Mouse (Mus musculus) cerebellum, postnatal 25 days (tissue): ENCODE data around the gene Sele.
A peak's percentile ranks its signal among the peaks of the same experiment; 100 is the strongest.
"Not testable (repeated sequence)": the region's sequence is repeated elsewhere in the genome, so short reads cannot be mapped to it uniquely, and the experiment has no call there.

Source experiments
- DNase-seq, 2 experiments: peaks; one replicate each; pipeline ENCODE4 v3.0.0; 2021; ENCODE audit warnings: mixed read lengths in 2 of 2

Gene Sele

DNA sequence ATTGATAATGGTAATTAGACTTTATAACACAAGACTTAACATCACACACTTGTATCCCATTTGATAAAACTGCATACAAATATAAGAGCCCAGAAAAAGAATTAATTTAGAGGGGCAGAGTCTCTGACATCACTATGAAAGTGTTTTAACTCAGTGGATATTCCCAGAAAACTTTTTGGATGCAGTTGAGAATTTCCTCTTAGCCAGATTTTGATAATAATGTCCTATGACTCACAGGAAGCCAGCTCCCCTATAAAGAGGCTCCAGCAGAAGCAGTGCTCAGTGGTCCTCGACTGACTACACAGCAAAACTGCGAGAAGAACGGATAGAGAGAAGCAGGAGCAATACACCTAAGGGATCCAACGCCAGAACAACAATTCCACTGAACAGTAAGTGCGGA is at the start of gene Sele:
Gene Sele (plus strand): TSS at position 301 of the 400 bp plus-strand sequence.
- no peak for DNase-seq

DNA sequence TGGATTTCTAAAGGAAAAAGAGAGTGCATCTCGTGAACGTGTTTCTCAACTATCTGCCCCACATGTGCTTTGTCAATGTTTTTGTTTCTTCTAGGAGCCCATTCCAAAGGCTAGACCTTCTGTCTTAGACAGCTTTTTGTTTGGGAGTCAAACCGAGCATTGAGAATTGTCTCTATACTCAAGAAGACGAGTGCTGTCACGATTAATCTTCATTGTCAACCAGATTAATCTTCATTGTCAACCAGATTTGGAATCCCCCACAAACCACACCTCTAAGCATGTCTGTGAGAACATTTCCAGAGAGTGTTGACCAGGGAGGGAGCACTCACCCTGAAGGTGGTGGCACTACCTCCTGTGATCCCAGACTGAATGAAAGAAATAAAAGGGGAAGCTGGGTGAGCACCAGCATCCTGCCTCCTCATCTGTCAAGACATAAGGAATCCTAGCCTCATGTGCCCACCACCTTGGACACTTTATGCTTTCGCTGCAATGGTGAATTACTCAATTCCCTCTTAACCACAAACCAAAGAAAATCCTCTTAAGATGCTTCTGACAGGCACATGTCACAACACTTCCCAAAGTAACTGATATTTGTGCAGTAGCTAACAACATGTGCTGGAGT is 46.1 kb upstream of the Sele start:
- no peak for DNase-seq

- no peak for DNase-seq
These were observed 43.7 kb upstream of the Sele start for GRCm38 (mm10) chr1:164004311-164004710.

- peak in 1 of 2 experiments; percentile 22 for DNase-seq
These were observed 38.8 kb upstream of the Sele start for GRCm38 (mm10) chr1:164009235-164009634.

GRCm38 (mm10) chr1:164014616-164015015 is 33.4 kb upstream of the Sele start:
- DNase-seq = no peak

DNA sequence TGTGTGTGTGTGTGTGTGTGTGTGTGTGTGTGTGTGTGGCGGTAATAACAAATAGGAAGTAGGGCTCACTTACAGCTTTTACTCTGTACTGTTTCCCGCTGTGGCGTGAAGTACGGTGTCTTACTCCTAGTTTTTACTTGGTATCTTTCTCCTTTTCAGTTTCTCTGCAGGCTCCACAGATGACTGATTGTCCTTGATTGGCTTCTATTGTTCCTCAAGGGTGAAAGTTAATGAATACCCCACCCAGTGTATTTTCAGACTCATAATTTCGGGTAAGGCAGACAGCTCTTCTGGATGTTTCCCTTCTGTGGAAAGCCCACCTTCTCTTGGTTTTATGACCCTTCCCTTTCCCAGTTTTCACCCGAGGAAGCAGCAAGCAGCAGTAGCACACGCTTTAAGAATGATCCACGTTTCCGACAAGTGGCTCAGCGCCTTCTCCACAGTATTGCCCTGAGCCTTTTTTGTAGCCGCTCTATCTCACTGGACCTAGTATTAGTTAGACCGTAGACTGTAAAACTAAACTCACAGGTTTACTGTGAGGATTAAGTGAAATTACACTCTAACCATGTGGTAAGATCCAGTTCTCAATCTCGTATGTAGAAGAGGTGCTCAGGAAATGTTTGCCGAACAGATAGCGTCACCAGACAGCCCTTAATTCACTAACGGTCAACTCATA is 29.7 kb upstream of the Sele start:
- no peak for DNase-seq

- DNase-seq = no peak
These were observed 28.2 kb upstream of the Sele start for GRCm38 (mm10) chr1:164019789-164020188.

- DNase-seq = not testable (repeated sequence)
These were observed 27.3 kb upstream of the Sele start for GRCm38 (mm10) chr1:164020746-164021145.

- DNase-seq = not testable (repeated sequence)
These were observed 25.9 kb upstream of the Sele start for GRCm38 (mm10) chr1:164022106-164022505.

- DNase-seq = no peak
These were observed 22.3 kb upstream of the Sele start for GRCm38 (mm10) chr1:164025685-164026084.

DNA sequence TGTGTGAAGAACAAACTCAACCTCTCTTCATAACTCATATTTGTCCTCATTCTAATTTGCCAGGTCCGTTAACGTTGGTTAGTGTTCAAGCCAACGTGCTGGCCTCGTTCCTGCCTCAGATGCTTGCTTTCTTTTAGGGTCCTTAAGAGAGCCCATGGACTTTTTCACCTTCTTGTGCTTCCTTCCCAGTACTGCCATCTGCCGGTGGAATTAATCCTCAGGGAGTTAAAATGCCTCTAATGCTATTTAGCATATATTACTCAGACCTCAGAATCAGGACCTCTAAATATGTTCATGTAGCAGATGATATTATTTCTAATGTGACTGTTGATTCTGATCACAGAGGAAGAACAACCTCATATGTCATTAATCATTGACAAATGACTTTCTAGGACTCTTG is 20.6 kb upstream of the Sele start:
- peak in 1 of 2 experiments; percentile 18 for DNase-seq

DNA sequence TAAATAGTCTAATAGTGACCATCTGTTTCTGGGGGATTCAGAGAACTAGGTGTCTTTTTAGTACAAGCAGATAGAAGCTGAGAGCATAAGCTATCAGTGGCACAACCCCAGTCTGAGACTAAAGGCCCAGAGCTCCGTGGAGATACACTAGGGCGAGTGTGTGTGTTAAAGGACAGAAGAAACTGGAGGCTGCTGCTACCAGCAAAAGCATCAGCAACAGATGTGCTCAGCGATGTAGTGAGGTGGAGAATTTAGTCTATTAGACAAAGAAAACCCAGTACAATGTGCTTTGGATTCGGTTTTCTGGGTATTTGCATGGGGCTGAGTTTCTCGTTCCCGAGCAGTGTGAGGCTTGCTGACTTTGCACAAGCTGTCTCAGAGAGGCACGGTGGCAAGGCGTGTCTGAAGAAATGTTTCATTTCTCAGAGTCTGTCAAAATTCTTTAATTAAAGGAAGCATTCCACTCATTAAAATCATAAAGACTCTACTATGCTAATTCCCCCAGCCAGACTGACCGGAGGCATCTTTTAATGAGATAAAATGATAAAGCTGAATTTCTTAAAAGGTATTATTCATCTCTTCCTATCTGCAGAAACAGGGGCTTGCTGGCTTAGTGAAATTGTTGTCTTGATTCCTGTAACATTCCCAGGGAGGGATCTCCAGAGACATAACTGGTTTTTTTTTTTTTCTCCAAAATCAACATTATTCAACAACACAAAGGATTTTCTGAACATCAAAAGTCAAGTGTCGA is 7.5 kb upstream of the Sele start:
- DNase-seq = no peak

DNA sequence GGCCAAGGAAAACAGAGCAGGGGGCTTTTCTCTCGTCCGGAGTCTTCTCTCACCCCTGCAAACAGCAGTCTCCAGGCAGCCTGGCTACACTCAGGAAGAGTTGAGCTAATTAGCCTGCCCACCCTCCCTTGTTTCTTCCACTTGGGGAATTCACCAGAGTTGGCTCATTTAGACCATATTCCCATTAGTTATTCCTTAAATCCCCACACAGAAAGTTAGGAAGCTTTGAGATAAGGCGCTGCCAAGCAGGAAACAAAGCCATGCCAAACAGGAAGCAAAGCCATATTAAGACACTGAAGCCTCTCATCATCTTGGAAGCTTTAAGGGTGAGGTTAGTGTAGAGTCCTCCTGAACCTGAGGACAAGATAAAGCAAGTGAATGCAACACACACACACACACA is 4.5 kb upstream of the Sele start:
- no peak for DNase-seq

DNA sequence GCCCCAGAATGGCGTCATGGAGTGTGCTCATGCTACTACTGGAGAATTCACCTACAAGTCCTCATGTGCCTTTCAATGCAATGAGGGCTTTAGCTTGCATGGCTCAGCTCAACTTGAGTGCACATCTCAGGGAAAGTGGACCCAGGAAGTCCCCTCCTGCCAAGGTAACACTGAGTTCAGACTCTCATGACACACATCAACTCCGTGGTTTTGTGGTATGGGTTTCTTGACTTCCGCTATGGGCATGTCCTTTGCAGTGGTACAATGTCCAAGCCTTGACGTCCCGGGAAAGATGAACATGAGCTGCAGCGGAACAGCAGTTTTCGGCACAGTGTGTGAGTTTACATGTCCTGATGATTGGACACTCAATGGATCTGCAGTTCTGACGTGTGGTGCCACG is 5.5 kb downstream of the Sele start:
- DNase-seq = no peak

GRCm38 (mm10) chr1:164054800-164055199 is 6.8 kb downstream of the Sele start:
- no peak for DNase-seq

DNA sequence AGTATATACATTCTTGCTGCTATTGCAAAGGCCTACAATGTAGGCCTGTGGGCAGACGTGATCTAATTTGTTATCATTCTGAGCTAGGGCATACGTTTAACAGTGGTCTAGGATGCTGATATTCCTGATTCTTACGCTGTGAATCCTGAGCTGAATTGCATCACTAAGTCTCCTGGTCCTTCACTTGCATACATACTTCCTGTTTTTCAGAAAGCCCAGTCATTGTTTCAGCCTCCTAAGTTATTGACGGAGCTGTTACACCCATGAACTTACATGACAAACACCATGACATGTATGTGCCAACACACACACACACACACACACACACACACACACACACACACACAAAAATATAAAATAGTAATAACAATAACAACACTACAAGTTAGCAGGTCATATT is 12.0 kb downstream of the Sele start:
- no peak for DNase-seq

DNA sequence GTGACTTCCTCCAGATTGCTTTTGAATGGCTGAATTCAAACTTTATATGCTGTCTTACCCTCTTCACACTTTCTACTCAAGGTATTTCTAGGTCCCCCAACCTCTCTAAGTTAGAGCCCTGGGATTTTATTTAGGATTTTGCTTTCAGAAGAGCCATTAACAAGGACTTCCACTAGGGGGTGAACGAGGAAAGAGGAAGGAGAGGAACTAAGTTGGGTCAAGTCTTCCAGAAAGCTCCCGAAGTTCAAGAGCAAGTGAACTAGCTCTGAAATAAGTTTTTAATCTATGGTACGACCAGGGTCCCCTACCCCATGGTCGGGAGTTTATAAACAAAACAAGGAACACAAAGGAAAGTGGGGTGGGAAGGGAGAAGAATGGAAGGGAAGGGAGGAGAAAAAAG is 13.2 kb downstream of the Sele start:
- no peak for DNase-seq

DNA sequence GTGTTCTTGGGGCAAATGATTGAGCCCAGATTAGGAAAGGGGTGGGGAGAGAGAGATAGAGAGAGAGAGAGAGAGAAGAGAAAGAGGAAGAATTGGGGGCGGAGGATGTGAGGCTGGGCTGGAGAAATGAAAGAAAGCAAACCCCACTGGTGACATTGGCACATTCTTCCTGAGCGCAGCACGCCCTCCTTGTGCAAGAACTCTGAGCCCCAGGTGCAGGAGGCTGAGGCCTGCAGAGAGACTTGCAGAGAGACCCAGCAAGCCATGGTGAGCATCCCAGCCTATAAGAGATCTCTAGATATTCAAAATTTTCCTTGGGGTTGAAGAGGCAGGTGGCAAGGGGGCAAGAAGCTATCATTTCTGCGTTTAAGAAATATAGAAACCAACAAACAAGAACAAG is 13.9 kb downstream of the Sele start, which contains the start of gene Sell:
Gene Sell (plus strand): TSS at position 58 of the 400 bp plus-strand sequence.
- DNase-seq = no peak

DNA sequence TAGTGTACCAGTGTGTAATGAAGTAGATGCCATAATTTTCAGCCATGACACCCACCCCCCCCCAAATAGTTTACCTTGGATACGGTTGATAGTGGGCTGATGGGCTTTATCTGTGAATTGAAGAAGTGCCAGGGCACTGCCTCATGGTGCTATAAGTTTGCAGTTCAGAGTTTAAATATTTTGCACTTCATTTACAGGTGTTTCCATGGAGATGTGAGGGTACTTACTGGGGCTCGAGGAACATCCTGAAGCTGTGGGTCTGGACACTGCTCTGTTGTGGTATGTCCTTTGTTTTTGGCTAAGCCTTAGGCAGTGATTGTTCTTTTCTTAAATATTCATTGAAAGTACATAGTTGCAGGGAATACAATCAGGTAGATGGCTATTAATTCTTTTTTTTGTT is 14.8 kb downstream of the Sele start:
- DNase-seq = no peak

DNA sequence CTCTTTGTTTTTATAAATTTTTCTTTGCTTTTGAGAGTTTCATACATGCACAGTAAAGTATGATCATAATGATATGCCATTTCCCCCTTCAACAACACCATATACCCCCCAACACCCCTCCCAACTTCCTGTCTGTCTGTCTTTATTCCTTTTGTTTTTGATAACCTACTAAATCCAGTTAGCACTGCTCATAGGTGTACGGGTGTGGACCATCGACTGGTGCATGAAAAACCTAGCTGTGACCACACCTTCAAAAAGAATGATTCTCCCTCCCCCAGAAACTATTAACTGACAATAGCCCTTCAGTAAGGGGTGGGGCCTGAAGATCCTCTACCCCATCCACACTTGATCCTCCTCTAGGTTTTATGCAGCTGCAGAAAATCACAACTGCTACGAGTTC is 15.7 kb downstream of the Sele start:
- no peak for DNase-seq

DNA sequence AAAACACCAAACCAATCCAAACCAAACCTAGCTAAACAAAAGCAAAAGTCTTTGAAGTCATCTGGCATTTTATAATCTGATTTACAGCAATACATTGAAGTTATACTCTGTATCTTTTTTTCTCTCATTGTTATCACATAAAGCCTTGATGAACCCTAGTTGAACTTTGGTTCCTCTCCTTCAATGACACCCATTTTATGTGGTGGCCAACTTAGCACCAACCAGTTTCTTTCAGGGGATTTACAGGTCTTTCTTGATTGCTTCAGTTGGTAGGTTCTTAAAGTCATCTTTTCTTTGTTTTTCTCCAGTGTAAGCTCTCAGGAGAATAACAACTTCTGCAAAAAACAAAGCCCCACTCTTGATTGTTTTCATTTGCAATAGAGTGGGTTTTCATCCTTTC is 21.2 kb downstream of the Sele start:
- no peak for DNase-seq

- DNase-seq = no peak
These were observed 22.4 kb downstream of the Sele start for GRCm38 (mm10) chr1:164070461-164070860.

DNA sequence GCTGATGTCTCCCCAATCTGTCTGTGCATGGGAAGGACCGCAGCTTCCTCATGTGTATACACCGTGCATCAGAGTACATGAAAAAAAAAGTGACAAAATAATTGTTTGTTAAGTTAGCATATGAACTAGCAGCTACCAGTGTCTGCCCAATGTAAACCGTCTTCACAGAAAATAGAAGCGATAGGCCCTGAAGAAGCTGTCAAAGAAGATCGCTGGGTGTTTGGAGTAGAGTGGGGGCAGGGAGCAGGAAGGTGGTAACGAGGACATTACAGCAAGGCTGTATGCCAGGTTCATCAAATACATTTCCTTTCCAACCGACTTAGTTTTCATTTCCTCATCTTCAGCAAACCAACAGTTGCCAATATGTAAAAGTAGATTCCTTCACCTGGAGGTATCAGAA is 23.1 kb downstream of the Sele start:
- DNase-seq = no peak

GRCm38 (mm10) chr1:164072001-164072400 is 24.0 kb downstream of the Sele start:
- DNase-seq = no peak
